Mouse (Mus musculus) frontal cortex, postnatal 36 days (tissue): ENCODE measurements at regions not wholly inside any gene's neighbourhood (a gene's known extent, or its start where the extent isn't known, plus 50 kb on each side); places are given as distances from the start of the nearest gene placed in this dataset.

Source experiments
- DNase-seq, 2 experiments: peaks; one replicate each; pipeline ENCODE4 v3.0.0; 2022; ENCODE audit warnings: low spot score in 2 of 2

DNA sequence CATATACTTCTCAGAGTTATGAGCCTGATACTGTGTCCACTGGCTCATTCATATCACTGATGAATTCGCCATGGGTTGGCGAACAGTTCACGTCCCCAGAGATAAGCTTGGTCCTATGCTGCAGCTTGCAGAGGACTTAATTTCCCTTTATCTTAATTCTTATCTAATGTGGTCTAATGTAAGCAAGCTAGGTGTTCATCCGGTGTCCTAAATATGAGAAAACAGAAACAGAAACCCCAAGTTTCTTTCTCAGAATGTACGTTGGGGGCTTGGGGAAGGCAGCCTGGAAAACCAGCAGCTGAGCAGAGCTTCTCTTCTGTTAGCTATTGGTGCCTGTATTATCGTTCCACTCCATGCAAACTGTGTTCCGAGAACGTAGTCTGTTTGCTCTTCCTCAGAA, 170.1 kb downstream of the 1700064H15Rik start:
- DNase-seq = no peak

DNA sequence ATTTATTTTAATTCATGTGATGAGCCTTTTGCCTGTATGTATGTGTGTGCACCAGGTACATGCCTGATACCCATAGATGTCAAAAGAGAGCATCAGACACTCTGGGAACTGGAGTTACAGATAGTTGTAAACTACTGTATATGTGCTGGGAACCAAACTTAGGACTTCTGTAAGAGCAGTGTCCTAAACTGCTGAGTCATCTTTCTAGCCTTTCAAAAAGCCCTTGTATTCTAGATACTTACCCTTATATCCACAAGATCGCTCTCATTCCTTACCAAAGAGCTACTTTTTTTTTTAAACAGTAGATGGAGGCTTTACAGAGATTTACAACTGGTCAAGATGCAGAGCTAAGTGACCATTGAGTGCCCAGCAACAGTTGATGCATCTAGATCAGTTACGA, 171.0 kb downstream of the 1700064H15Rik start:
- DNase-seq = no peak

DNA sequence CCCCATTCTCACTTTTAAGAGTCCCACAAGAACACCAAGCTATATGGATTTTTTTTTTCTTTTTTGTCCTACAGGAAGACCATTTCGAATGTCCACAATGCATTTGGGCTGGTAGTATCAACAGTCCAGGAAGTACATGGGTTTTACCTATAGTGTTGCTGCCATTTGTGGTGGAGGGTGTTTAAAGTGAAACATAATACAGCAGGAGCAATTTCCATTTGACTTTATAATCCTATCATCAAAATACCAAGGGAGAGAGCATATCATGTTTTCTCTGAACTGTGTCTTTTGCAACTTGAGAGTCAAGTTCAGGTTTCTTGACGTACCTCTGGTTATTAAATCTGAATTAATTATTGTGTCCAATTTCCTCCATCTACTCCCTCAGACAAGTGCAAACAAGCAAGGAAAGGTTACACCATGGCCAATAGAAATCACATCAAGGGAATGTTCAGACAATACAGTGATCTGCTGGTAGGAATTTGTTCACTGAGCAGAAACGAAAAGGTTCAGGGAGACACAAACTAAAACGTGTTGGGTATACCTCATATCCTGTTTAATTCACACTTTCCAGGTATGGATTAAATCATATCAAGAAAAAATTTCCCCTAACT, 172.5 kb downstream of the 1700064H15Rik start:
- no peak for DNase-seq

DNA sequence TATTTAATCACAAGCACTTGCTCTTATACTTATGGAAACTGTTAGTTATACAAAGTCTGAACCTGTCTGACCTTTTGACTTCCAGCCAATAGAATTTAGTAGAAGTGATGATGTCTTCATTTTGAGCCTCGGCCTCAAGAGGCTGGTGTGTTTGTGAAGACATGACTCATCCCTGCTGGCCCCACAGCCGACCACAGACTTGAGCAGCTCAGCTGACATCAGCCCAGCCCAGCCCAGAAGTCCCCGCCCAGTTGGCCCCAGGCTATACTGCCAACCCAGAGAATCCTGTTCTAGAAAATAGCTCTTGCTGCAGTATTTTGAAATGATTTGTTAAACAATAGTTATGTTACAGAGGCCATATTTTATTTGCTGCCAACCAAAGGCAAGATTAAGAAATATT, 177.5 kb downstream of the 1700064H15Rik start:
- no peak for DNase-seq

DNA sequence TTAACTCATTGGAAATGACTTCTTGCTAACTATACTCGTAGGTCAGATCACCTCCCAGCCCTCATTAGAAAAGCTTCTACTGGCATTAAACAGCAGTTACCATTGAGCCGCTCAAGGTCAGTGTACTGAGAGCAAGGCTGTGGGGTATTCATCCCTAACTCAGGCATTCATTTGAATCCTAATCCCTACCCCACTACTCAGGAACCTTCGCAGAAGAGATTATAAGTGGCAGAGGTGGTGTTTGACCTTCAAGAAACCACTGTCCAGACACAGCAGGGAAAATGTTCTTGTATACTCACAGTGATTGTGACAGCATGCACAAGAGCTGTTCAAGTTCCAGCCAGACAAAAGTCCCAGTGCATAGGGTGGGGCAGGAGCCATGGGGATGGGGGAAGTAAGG, 179.5 kb downstream of the 1700064H15Rik start:
- no peak for DNase-seq

GRCm38 (mm10) chr3:19448192-19448591, 180.3 kb downstream of the 1700064H15Rik start:
- DNase-seq = no peak

- DNase-seq = no peak
Measured at GRCm38 (mm10) chr3:19447733-19448132, 180.7 kb downstream of the 1700064H15Rik start.

GRCm38 (mm10) chr3:19444914-19445313, 183.6 kb downstream of the 1700064H15Rik start:
- no peak for DNase-seq

GRCm38 (mm10) chr3:19441827-19442226, 186.7 kb downstream of the 1700064H15Rik start:
- DNase-seq = no peak

DNA sequence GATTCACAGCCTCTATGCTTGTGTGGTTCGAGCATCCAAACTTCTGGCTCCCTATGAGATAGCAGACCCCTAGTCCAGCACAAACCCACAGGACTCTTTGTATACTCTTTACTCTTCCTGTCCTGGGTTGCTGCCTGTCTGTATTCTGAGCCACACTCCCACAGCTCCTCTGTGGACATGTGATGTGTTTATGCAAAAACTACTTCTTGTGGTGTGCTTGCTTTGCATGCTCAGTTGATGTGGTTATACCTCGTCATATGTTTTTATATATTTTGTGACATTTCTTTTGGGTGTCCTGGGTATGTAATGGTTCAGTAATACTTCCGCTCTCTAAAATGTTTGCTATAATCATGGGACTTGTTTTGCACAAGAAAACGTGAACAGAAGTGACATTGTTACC, 198.3 kb downstream of the 1700064H15Rik start:
- no peak for DNase-seq

DNA sequence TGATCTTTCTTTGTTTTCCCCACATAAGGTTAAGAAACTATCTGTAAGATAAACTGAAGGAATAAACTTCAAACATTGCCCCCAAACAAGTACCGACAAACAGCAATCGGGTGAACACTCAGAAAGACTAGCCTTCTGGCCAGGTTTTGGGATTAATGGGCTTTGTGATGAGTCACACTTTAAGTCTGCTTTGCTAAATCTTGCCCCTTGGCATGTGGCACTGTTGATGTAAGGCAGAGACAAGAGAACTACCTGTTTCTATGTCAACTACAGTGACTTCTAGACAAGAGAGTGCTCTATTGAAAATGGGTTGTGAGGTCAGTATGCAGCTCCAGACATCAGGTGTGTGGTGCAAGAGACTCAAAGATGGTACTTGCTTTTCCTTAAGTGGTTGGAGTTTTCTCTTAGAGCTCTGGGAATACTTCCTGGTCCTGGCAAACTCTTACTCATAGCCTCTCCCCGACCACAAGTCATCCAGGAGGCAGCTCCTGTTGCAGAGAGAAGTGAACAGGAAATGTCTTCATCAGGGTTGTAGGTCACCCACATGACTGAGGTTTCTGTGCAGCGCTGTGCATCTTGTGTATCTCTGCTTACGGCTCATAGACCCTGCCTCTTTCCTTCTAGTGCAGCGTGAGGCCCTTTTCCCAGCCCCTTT, 198.9 kb downstream of the 1700064H15Rik start:
- DNase-seq = no peak

DNA sequence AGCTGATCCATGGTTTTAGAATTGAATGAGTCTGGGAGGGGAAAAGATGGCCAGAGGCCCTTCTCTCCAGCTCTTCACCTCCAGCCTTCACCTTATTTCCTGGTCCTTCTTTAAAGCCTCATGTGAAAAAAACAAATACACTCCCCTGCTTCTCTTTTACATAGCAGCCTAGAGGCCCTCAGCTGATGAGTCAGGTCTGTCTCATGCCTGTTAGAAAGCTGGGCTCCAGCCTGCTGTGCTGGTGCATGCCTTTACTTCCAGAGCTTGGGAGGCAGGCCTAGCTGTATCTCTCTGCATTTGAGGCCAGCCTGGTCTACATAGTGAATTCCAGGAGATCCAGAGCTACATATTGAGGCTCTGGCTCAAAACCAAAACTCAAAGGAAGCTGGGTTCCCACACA, 199.5 kb downstream of the 1700064H15Rik start:
- DNase-seq = no peak

GRCm38 (mm10) chr3:19426130-19426556, 202.3 kb downstream of the 1700064H15Rik start:
- DNase-seq = no peak

DNA sequence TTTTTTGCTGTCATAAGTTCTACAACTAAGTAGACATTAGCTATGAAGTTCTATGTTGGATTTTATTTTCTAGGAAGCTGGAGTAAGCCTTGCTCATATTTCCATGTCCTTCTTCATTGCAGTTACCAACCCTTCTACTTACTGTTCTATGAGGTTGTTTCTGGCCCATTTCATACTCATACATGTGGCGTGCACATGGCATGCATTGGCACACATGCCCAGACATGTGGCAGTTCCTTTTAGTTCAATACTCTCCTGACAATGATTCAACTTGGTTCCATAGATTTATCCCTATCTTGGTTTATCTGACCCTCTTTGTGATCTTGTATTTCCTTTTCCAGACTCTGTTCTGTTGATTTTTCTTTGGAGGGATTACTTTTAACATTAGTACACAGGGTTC, 203.2 kb downstream of the 1700064H15Rik start:
- DNase-seq = no peak

DNA sequence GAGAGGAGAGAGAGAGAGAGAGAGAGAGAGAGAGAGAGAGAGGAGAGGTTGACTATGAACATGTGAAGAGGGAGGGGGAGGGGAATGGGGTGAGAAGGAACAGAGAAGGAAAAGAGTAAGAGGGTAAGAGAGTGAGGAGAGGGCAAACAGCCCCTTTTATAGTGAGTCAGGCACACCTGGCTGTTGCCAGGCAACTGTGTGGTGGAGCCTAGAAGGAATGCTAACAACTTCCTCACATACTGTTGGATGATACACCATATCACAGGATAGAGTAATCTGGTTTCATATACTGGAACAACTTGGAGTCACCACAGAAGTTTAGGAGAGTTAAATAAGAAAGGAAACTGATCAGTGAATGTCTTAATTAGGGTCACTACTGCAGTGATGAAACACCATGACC, 204.1 kb downstream of the 1700064H15Rik start:
- DNase-seq = no peak

GRCm38 (mm10) chr3:19421430-19421944, 207.0 kb downstream of the 1700064H15Rik start:
- no peak for DNase-seq

- DNase-seq = no peak
Measured at GRCm38 (mm10) chr3:19420912-19421311, 207.6 kb downstream of the 1700064H15Rik start.

DNA sequence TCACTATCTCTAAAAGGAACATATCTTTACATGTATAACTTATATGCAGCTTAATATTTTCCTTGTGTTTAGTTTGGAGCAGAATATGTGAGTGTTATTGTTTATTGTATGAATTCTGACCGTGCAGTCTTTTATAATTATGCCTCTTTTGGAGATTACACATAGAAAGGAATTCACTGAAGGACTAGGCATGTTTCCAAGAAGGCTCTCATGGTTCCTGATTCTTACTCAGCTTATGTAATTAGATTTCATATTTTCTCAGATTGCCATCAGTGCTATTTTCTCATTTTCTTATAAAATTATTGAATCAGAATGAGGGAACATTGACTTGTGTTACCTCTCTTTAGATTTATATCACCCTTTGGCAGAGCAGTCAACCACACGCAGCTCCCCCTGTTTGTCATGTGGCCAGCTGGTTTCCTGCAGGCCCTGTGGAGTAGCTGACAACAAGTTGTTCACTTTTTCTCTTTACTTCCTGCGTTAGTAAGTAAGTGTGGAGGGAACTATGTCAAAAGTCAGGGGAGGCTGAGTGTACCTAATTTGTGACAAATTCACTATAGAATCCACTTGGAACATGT, 217.4 kb downstream of the 1700064H15Rik start:
- no peak for DNase-seq

DNA sequence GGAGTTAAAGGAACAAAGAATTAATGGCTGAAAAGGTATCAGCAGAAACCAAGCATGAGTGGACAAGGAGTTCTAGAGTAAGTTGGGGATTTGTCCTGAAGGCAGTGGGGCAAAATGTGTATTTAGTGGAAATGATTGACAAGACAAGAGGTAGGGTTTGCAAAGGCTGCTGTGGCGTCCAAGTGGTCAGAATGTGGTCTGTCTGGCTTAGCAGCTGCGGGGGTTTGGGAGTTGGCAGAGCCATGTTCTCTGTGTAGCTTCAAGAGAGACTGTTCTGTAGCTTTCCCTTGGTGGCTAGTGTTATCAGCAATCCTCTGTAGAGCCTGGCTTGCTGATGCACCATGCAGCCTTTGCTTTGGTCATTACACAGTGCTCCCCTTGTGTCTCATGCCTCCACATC, 220.2 kb downstream of the 1700064H15Rik start:
- no peak for DNase-seq

- no peak for DNase-seq
Measured at GRCm38 (mm10) chr3:19407591-19408090, 220.8 kb downstream of the 1700064H15Rik start.

GRCm38 (mm10) chr3:19406351-19407151, 221.9 kb downstream of the 1700064H15Rik start:
- DNase-seq = peak; percentile 23 to 40

DNA sequence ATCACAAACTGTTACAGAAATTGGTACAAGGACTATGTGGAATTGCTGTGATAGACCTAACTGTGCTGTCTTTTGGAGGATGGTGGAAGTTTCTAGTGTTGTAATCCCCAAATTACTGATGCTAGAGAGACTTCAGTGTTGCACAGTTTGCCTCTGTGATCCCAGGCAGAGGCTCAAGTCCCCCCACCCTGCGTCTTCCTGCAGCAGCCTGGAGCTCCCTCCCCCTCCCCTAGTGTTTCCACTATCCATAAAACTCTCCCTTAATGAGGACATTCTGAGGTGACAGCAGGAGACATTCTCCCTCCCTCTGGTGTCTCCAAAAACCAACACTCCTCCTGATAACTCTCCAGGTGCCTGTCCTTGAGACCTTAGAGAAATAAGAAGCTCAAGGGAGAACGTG, 242.8 kb downstream of the 1700064H15Rik start:
- no peak for DNase-seq
